Mouse (Mus musculus): ENCODE measurements around the gene Ssr4. TPM values are rescaled to one million over a fixed set of nuclear protein-coding genes. Genes with fewer than 3 reads are reported as not detected.
"Not testable (repeated sequence)": the region's sequence is repeated elsewhere in the genome, so short reads cannot be mapped to it uniquely, and the experiment has no call there.

Ssr4 gene
- 53.1 and 60.4 TPM in 2 replicates for polyA plus RNA-seq (2012; ENCODE audit: insufficient read depth, low replicate concordance)

DNA sequence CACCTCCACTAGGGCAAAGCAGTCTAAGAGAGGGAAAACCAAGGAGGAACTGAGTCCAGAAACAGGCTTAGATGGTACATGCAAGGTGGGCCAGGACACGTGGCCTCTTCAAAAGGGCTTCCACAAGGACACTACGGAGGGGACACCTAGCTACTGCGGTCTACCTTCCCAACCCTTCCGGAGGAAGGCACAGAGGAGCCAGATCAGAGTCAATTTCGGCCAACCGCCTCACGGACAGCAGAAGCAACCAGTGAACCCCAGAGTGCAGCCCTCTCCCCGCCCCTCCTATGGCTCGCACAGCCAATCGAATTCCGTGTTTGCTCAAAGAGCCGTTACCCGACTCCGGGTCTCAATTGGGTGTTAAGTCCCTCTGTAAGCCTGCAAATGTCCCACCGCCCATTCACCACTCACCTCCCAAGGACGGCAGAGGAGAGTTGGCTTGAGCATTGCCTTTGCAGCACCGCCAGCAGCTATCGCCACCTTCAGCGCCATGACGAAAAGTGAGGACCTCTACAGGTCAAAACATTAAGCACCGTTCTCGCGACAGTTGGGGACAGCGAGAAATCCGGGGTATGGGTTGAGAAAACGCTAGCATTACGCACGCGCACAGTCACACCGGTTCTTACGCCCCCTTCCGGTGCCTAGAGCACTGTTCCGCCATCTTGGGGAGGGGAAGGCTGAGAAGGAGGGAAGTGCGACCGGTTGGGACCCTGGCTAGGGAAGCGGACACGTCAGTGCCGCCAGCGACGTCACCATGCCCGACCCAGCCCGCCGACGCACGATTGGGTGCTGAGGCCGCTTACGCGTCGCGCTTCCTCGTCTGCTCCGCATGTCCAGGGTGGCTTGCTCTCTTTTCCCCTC lies at the start of gene Ssr4, which contains the start of gene Idh3g:
Gene Ssr4, plus strand, starts transcription at position 665 of the 861 bp plus-strand sequence.
Gene Idh3g, minus strand, starts transcription at position 534 of the 861 bp plus-strand sequence.
- Histone ChIP-seq H3K4me1 (peaks cover 42% of the 10 kb centered on the region), H3K9me3 (peaks cover 10% of the 10 kb centered on the region; the same call in 1 of the 2 replicates), H3K4me3 (replicated peaks) (peak within 1 kb of the TSS; percentile 93), H3K27me3 (replicated peaks) (peaks cover 30% of the 10 kb centered on the region), H3K36me3 (replicated peaks; ENCODE audit: low read length) (peaks cover 58% of the 10 kb centered on the region)
- no peak for TF ChIP-seq FLI1 (IDR thresholded peaks at IDR 0.05; ENCODE audit: low read length)
- no peak for TF ChIP-seq GATA1 (IDR thresholded peaks at IDR 0.05; ENCODE audit: borderline replicate concordance, low read length)

DNA sequence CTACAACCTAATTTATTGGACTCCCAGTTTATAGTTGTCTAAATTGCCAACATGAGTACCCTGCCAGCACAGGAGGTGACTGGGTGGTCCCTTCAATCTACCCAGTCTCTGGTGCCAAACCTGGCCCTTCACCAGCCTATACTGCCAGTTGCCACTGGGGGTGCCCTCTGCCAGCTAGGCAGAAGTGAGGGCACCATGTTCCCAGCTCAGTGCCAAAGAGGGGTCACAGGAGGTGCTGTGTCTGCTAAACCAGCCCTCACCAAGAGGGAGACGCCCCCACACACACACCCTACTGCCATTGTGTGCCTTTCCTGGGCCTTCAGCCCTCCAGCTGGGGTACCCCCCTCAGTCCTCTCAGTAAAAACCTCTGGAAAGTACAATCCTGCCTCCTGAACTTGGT lies 48.7 kb upstream of the Ssr4 start:
- H3K4me3 ChIP-seq (replicated peaks): no peak overlapping the region
- no peaks in the 10 kb centered on the region for H3K9me3 ChIP-seq
- no peak for TF ChIP-seq GATA1 (IDR thresholded peaks at IDR 0.05; ENCODE audit: borderline replicate concordance, low read length)
- no peak for TF ChIP-seq FLI1 (IDR thresholded peaks at IDR 0.05; ENCODE audit: low read length)
- peaks cover 37% of the 10 kb centered on the region for H3K36me3 ChIP-seq (replicated peaks; ENCODE audit: low read length)
- H3K4me1 ChIP-seq: no peaks in the 10 kb centered on the region
- peaks cover 23% of the 10 kb centered on the region for H3K27me3 ChIP-seq (replicated peaks)

DNA sequence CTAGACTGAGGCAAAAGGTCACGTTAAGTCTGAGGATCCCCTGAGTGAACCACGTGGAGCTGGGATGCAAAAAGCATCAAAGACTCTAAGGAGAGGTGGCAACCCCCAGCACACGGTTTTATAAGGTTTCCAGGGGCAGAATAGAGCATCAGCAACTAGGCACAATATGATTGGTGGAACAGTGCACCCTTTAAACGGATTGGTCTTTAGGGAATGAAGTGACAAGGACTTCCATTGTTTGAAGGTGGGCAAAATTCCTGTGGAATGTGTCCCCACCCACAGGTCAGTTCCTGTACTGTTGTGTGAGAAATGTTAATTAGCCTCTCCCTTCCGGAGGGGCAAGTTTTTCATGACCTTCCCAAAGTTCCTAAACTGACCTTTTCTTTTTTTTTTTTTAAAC lies 47.7 kb upstream of the Ssr4 start:
- peaks cover 23% of the 10 kb centered on the region for H3K27me3 ChIP-seq (replicated peaks)
- no peak overlapping the region for H3K4me3 ChIP-seq (replicated peaks)
- TF ChIP-seq GATA1 (IDR thresholded peaks at IDR 0.05; ENCODE audit: borderline replicate concordance, low read length) (no peak), FLI1 (IDR thresholded peaks at IDR 0.05; ENCODE audit: low read length) (no peak)
- H3K4me1 ChIP-seq: no peaks in the 10 kb centered on the region
- no peaks in the 10 kb centered on the region for H3K9me3 ChIP-seq
- H3K36me3 ChIP-seq (replicated peaks; ENCODE audit: low read length): peaks cover 30% of the 10 kb centered on the region

DNA sequence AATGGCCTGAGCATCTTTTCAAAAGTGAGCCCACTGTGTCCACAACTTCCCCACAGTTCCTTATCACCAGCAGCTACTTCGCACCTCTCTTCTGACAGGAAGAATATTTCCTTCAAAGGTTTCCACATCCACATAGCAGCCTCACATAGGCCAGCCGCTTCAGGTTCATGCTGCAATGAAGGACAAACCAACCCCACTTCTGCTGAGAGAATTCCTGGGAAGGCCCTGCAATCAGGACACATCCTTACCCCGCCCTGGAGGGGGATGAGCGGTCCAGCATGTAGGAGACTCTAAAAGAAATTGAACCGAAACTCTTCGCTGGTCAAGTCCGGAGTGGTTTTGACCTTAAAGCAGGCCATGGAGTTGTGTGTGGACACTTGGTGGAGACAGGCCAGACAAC lies 47.0 kb upstream of the Ssr4 start:
- not testable (repeated sequence) for H3K9me3 ChIP-seq; H3K4me3 ChIP-seq (replicated peaks); H3K4me1 ChIP-seq
- H3K36me3 ChIP-seq (replicated peaks; ENCODE audit: low read length): peaks cover 23% of the 10 kb centered on the region
- H3K27me3 ChIP-seq (replicated peaks): peaks cover 16% of the 10 kb centered on the region

DNA sequence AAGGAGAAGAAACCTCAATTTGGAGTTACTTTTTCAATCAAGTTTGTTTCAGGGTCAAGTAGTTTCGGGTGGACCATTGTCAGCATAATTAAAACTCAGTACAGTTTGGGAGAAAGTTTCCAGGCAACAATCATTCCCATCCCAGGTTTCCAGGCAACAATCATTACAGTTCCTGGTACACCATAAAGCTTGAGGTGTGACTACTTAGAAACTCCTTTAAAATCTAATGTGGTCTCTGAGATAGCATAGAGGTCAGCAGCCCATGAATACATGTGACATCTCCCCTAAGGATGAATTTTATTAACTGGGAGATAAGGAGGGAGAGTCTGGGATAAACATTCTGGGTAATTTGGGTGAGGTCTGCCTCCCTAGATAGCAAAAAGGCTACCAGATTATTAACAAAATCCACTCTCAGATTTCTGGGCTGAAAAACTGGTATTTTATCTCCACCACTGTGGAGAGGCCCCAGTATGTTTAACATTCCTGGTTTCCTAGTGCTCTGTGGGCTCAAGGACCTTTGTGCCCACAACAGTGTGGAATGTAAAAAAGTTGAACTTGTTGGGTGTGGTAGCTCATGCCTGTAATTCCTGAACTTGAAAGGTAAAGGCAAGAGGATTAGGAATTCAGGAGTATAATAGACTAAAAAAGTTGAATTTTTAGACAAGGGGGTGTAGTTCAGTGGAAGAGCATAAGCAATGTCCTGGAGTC lies 41.9 kb upstream of the Ssr4 start:
- no peaks in the 10 kb centered on the region for H3K4me1 ChIP-seq

DNA sequence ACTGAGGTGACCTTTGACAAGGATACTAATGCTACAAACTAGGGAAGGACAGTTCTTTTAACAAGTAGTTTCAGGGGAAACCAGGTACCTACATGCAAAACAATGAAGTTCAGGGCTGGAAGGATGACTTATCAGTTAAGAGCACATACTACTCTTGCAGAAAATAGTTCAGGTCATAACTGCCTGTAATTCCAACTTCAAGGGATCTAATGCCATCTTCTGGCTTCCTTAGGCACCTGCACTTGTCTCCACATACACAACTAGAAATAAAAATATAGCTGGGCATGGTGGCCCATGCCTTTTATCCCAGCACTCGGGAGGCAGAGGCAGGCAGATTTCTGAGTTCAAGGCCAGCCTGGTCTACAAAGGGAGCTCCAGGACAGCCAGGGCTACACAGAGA lies 37.9 kb upstream of the Ssr4 start:
- Histone ChIP-seq H3K4me1 (peaks cover 4% of the 10 kb centered on the region), H3K9me3 (no peaks in the 10 kb centered on the region), H3K36me3 (replicated peaks; ENCODE audit: low read length) (no peaks in the 10 kb centered on the region), H3K27me3 (replicated peaks) (peaks cover 1% of the 10 kb centered on the region), H3K4me3 (replicated peaks) (no peak overlapping the region)
- TF ChIP-seq GATA1 (IDR thresholded peaks at IDR 0.05; ENCODE audit: borderline replicate concordance, low read length) (no peak), FLI1 (IDR thresholded peaks at IDR 0.05; ENCODE audit: low read length) (no peak)

More for the DNA sequence above, 41.9 kb upstream of the Ssr4 start:
- Histone ChIP-seq H3K4me3 (replicated peaks) (no peak overlapping the region), H3K9me3 (no peaks in the 10 kb centered on the region), H3K27me3 (replicated peaks) (no peaks in the 10 kb centered on the region), H3K36me3 (replicated peaks; ENCODE audit: low read length) (no peaks in the 10 kb centered on the region)
- TF ChIP-seq FLI1 (IDR thresholded peaks at IDR 0.05; ENCODE audit: low read length) (no peak), GATA1 (IDR thresholded peaks at IDR 0.05; ENCODE audit: borderline replicate concordance, low read length) (no peak)

DNA sequence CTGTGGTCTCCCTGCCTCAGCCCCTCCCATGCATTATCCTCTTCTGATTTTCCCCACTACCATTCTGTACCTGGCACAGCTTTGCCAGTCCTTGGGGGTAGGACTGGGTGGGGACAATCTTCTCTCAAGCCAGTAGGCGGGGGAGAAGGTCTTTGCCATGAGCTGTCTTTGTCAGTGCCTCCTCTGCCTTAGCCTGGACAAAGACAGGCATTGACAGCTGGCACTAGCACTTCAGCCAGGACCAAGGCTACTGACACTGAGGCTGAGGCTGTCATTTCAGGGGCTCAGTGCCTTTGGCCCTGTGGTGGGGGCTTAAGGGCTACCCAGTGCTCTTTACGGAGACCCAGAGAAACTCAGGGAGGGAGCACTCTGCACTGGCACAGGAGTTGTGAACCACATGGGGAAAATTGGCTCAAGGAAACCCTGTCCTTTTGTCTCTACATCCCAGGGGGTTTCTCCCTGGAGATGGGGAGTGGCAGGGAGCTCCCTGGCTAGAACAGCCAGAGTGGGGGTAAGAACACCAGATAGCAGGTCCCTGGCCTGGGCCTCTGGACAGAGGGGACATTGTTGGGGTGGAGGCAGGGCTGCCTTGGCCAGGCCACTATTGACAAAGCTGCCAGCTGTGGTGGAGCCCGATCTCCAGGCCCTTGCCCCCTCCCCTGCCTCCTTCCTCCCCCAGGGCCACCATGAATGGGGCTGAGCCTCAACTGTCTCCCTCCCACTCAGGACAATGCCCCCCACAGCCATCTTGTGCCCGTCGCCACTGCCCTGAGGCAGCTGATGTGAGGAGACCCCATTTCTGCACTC lies 30.3 kb upstream of the Ssr4 start, which contains the start of gene Plxnb3:
Gene Plxnb3, plus strand, starts transcription at position 757 of the 807 bp plus-strand sequence.
- Histone ChIP-seq H3K36me3 (replicated peaks; ENCODE audit: low read length) (no peaks in the 10 kb centered on the region), H3K27me3 (replicated peaks) (peaks cover 31% of the 10 kb centered on the region), H3K4me3 (replicated peaks) (no peak within 1 kb of the TSS), H3K9me3 (no peaks in the 10 kb centered on the region), H3K4me1 (peaks cover 53% of the 10 kb centered on the region)
- TF ChIP-seq FLI1 (IDR thresholded peaks at IDR 0.05; ENCODE audit: low read length): no peak
- TF ChIP-seq GATA1 (IDR thresholded peaks at IDR 0.05; ENCODE audit: borderline replicate concordance, low read length): no peak

DNA sequence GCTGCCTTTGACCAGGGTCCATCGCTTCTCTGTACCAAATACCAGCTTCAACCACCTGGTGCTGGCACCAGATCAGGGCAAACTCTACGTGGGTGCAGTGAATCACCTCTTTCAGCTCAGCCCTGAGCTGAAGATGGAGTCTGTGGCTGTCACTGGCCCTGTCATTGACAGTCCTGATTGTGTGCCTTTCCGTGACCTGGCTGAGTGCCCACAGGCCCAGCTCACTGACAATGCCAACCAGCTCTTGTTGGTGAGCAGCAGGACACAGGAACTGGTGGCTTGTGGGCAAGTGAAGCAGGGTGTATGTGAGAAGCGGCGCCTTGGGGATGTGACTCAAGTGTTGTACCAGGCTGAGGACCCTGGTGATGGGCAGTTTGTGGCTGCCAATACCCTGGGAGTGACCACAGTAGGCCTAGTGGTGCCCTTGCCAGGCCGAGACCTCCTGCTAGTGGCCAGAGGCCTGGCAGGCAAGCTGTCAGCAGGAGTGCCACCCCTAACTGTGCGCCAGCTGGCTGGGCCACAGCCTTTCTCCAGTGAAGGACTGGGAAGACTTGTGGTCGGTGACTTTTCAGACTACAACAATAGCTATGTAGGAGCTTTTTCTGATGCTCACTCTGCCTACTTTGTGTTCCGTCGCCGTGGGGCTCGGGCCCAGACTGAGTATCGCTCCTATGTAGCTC lies 28.1 kb upstream of the Ssr4 start:
- Histone ChIP-seq H3K4me3 (replicated peaks) (peak overlapping the region; percentile 31), H3K9me3 (no peaks in the 10 kb centered on the region), H3K4me1 (peaks cover 59% of the 10 kb centered on the region), H3K36me3 (replicated peaks; ENCODE audit: low read length) (no peaks in the 10 kb centered on the region), H3K27me3 (replicated peaks) (peaks cover 43% of the 10 kb centered on the region)
- TF ChIP-seq FLI1 (IDR thresholded peaks at IDR 0.05; ENCODE audit: low read length): no peak
- no peak for TF ChIP-seq GATA1 (IDR thresholded peaks at IDR 0.05; ENCODE audit: borderline replicate concordance, low read length)

DNA sequence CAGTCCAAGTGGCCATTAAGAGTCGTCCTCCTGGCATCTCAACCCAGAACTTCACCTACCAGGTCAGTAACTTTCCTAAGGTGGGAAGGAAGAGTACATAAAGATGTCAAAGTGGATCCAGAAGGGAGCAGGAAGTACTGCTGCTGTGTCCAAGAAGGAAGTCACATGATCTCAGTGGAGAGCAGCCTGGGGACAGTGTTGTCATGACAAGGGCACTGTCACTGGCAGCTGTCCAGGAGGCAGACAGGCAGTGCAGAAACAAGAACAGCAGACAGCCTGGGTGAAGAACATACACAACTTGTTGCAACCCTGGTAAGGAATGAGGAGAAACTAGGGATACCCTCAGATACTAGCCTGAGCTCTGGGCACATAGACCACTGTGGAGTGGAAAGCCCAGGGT lies 21.5 kb upstream of the Ssr4 start:
- Histone ChIP-seq H3K36me3 (replicated peaks; ENCODE audit: low read length) (peaks cover 25% of the 10 kb centered on the region), H3K4me1 (peaks cover 64% of the 10 kb centered on the region), H3K4me3 (replicated peaks) (peak overlapping the region; percentile 75), H3K27me3 (replicated peaks) (peaks cover 44% of the 10 kb centered on the region), H3K9me3 (no peaks in the 10 kb centered on the region)
- TF ChIP-seq FLI1 (IDR thresholded peaks at IDR 0.05; ENCODE audit: low read length): no peak
- no peak for TF ChIP-seq GATA1 (IDR thresholded peaks at IDR 0.05; ENCODE audit: borderline replicate concordance, low read length)

Measured in megakaryocyte, embryonic 14.5 days (primary cell).